Mouse (Mus musculus) left cerebral cortex, adult 9 months (tissue): ENCODE measurements around the gene Baiap3.
"Not testable (repeated sequence)": the region's sequence is repeated elsewhere in the genome, so short reads cannot be mapped to it uniquely, and the experiment has no call there.

Experiments used
- DNase-seq, 2 experiments: peaks; one replicate each; pipeline ENCODE4 v3.0.0; 2022; ENCODE audit warnings: low spot score in 2 of 2

The Baiap3 gene

DNA sequence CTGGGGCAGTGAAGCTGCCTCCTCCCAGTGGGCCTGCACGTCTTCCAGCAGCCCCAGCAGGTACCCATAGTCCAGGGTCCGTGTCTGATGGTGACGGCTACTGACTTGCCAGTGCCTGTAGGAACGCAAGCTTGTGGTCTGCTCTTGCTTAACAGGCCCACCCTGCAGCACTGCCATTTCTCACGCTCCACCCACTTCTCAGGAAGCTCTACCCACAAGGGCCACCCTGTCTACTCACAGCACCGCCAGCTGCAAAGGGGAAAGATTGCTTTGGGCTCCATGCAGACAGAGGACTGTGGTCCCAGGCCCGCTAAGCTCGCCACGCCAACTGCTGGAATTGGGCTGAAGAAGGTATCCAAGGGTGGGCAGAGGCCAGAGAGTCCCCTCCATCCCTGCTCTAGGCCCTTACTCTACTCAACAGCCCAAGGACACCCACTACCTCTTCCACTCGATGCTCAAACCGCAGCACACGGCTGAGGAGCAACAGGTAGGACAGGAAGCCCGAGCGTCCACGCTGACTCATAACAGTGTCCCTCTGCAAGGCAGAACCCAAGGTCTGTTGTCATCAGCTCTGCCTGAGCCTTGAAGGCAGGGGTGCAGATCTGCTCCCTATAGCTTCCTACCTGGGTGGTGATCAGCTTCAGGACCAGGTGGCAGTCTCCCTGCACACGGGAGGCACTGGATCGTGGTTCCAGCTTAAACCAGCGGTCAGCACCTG is 8.0 kb downstream of the Baiap3 start:
- no peak for DNase-seq

DNA sequence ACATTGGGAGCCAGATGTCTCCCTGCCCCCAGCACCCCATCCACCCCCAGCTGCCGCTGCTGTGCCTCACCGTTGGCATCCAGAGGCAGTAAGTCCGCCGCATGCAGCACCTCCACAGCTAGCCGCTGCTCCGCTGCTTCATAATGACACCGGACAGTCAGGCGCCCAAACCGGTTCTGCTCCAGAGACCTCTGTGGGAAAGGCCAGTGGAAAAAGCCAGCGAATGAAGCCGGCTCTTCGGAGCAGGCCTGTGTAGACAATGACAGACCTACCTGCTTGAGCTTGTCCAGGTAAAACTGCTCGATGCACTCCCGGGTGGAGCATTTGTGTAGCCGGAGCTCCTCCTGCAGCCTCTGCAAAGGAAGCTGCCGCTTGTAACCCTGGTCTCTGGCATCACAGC is 11.9 kb downstream of the Baiap3 start:
- no peak for DNase-seq

DNA sequence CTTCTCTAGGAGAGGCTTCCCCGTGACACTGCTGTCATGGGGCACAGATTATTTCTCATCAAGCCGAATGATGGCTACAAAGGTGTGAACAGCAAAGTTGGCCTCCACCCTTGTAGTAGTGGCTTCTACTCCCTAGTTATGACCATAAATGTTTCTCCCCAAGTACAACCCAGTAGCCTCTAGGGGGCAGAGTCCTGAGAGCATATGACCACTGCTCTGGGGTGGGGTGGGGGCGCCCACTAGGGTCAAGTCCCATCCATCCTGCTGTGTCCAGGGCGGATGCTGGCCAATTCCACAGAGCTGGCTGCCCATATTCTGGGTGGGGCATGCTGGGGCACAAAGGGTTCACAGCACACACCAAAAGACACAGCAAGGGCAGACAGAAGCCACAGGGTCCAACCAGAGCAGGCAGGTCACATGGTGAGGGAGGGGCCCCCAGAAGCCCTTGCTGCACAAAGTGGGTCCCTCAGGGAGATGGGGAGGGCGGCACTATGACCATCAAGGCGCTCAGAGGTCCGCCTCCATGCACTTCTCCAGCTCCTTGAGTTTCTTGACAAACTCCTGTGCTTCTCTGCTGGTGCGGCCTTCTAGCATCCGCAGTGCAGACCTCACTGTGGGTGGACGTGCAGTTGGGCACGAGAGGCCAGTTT is 12.9 kb downstream of the Baiap3 start:
- DNase-seq = no peak

DNA sequence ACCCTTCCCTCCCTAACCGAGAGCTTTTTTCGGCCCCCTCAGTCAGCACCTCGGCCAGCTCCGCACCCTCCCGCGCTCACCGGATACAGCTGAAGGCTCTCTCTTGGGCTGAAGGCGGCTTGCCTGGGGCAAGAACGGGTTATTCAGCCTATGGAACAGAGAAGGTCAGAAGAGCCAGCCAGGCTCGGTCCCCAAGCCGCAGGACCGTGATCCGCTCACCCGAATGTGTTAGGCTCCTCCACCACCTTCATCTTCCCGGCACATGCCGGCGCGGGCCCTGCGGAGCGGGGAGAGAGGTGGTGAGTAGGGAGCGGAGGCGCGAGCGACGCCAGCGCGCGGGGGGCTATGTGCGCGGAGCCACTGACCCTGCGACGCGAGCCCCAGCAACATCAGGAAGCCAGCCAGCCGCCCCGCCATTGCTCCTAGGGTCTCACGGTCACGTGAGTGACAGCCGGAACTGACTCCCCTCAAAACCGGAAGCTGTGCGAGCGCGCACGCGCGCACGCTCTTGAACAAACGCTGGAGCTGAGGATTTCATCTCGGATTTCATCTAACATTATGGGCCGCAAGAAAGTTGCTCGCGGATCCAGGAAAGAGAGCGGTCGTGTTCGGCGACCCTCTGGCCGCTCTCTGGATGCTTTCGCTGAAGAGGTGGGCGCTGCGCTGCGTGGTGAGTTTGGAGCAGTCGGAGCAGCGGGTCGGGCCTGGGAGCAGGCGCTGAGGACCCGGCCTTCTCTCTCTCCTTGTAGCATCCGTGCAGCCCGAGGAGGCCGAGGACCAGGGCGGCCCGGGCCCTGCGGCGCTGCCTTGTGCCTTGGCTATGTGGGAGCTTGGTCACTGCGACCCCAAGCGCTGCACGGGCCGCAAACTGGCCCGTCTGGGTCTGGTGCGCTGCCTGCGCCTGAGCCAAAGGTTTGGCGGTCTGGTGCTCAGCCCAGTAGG is 16.2 kb downstream of the Baiap3 start, which contains the start of the genes Gnptg and Tsr3:
Gene Gnptg (minus strand): TSS at position 430 of the 942 bp plus-strand sequence.
Gene Tsr3 (plus strand): TSS at position 476 of the 942 bp plus-strand sequence.
- peak; percentile 62 to 79 for DNase-seq

DNA sequence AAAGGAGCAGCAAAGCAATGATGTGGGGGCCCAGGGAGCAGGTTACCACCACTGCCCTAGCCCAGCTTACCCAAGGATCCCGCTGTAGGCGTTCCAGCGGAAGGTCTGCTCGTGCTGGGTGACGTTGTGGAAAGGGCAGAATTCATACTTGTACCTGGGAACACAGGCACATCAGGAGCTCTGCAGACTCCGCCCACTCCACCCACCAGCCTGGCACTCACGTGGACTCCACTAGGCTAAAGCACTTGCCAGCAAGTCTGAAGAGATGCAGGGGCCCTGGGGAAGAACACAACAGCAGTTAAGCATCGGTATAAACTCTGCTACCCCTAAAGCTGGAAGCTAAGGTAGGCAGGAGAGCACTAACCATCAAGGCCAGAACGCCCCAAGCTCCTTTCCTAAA is 20.5 kb downstream of the Baiap3 start:
- no peak for DNase-seq

DNA sequence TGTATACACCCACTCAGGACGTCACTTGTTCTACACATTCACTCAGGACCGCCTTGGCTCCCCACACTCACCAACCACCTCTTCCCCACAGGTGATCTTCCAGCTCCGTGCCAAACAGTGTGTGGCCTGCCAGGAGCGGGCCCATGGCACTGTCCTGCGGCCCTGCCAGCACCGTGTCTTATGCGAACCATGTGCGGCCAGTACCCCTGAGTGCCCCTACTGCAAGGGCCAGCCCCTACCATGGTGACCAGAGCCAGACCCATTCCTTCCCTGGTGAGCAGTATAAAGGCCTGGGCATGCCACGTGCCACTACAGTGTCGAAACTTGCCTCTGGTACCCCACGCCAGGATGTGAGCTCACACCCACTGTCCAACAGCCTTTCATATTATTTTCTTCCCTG is 24.5 kb downstream of the Baiap3 start:
- DNase-seq = not testable (repeated sequence)

DNA sequence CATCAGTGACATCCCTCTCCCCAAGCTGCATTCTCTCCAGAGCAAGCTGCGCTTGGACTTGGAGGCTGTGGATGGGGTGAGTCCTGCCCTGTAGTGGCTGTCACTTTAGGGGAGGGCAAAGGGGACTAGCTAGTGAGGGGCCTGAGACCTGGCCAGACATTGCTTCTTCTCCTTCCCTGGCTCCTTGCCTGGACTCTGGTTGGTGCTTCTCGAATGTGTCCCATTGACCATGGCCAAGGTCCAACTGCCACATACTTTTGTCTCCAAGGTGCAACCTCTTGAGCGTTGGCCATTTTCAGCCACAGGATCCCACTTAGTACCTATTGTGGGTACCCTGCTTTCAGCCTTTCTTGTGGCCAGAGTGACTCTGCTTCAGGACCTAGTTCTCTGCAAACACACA is 25.5 kb downstream of the Baiap3 start:
- DNase-seq = no peak

DNA sequence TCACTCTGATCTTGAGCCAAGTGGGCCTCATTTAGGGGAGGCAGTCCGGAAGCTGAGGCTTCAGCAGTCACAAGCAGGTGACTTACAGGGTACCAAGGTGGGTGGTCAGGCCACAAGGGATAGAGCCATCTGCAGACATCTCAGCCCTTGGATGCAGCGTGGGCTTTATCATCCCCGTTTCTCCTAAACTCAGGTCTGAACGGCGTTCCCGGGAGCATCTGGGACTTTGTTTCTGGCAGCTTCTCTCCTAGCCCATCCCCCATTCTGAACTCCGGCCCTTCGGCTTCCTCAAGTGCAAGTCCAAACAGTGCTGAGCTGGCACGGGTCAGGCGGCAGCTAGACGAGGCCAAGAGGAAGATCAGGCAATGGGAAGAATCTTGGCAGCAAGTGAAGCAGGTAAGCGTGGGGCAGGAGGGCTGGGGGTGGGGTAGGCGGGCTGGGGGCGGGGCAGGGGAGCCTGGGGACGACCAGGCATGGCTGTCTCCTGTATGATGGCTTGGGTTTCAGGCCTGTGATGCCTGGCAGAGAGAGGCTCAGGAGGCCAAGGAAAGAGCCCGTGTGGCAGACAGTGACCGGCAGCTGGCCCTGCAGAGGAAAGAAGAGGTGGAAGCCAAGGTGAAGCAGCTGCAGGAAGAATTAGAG is 26.0 kb downstream of the Baiap3 start:
- not testable (repeated sequence) for DNase-seq

DNA sequence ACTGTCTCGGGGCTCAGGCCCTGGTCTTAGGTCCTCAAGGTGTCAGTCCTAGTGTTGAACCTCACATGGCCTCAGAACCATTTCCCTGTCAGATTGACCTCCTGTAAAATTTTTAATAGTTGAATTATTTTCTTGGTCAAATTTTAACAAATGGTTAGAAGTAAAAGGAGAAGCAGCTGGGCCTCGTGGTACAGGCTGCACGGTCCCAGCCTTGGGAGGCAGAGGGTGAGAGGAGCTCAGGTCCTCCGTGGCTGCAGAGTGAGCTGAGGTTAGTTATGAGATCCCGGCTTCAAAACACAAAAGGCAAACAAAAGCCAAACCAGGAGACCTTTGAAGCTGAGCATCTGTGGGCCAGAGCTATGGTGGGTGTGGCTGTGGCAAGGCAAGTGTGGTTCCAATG is 28.2 kb downstream of the Baiap3 start:
- no peak for DNase-seq

DNA sequence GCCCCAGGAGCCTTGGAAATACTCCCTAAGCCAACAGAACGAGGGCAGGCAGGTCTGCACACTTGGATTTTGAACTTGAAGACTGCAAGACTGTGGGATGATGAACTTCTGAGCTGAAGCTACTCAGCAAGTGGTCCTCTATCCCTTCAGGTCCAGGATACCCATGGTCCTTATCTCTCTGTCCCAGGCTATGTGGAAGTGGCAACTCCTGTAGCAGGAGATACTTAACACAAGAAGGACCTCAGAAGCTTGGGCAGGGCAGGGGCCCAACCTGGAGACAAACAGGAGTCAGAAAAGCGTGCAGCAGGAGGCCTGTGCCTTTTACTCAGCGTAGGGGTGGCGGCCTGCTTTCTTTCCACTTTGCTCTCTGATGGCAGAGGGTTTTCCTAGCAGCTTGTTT is 30.5 kb downstream of the Baiap3 start:
- DNase-seq = no peak

DNA sequence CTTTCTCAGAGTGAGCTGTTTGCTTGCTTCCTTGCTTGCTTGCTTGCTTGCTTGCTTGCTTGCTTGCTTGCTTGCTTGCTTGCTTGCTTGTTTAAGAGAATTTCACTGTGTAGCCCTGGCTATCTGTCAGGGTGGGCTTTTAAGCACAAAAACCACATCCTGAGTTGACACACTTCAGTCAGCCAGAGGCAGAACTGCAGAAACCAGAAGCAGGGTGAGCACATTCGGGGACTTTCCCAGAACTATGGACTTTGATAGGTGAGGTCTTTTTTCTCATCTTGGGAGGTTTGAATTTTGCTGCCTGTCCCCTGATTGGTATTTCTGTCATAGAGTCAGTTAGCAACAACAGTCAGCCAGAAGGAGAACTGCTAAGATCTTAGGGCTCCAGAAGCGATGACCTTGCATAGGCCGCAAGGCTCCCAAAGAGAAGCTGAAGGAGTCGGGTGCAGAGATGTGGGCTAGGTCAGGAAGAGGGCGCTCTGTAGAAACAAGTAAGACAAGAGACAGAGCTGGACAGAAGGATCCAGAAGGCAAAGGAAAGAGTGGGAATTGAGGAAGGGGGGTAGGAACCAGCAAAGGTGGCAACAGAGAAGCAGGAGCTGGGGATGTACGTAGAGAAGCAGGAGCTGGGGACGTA is 31.5 kb downstream of the Baiap3 start:
- no peak for DNase-seq

DNA sequence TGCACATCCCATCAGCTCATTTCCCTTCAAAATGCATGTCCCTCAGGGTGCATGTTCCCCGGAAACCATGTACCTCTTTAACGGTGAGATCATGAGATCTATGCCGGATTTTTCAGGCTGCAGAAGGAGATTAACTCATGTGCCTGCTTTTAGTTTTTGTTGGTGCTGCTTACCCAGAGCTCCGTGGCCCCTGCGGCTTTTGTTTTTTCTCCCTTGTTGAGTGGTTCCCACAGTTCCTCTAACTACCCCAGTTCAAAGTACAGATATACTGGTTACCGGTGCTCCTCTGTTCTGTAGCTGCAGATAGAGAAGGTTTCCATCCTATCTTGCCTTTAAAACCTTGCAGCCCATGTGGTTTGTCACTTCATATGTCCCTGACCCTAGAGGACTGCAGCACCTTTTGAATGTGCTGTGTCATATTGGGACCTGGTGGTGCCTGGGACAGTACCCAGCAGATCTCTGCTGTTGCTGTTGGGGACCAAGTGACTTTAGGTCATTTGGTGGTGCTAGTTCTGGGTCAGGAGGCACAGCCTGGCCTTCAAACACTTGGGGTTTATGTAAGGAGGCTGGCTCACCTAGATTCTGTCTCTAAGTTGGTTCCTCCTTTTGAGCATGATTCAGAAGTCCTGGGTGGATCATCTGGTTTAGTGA is 33.1 kb downstream of the Baiap3 start:
- DNase-seq = no peak

DNA sequence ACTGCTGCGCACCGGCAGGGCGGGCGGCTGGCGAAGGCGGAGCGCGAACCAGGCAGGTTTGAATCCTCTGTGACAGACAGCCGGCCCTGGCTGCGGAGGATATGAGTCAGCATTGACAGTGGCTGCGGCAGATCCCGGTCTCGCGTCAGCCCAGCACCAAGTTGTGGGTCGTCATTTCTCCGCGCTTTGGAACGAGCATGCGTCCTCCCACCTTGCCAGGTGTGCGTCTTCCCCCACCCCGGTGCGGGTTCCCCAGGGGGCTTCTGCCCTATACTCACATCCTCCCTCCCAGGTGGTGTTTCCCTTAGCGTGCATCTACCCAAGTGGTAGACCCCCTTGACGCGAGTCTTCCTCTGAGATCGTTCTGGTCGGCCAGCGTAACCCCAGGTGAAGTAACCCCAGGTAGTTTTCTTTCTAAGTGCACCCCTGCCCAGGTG is 33.6 kb downstream of the Baiap3 start:
- peak in 1 of 2 experiments; percentile 37 for DNase-seq

DNA sequence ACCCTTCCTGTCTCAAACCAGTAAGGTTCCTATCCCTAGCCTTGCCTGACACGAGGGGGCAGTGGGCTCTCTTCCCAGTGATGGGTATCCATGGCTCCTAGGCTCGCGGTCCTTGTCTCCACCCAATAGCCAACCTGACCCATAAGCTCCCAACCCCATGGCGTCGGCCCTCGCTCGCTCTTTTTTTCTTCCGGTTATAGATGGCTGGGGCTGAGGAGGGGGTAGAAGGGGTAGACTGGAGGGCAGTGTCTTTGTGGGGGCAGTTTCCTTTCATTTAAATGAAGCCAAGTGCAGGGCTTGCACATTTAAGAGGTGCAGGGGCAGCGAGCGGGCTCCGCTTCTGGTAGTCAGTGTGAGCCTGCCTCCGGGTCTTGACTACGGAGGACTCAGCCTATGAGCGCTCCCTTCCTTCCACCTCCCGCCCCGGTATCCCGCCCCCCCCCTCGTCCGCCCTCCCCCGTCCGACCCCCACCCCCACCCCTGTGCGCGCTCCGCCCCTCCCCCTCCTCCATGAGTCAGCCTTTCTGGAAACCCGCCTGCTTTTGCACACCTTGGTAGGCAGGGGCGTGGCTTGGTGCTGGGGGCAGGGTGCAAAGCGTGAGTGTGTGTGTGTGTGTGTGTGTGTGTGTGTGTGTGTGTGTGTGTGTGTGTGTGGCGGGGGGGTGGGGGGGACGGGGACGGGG is 34.2 kb downstream of the Baiap3 start:
- DNase-seq = peak; percentile 47 to 55

DNA sequence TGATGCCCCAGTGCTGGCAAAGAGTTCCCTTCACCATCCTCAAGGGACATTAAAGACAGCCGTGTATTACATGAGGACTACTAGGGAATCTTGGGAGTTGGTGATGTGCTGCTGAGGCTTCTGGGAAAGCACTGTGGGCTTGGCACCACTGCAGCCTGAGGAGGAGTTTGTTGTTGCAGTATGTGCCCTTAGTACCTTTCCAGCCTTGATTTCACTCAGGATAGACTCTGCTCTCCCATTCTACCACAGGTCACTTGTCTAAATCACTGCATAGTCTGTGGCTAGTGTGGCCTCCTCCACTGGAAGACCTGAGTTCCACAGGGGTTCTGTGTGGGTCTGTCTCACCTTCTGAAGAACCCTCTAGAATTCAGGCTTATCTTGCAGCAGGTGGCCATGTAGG is 35.4 kb downstream of the Baiap3 start:
- DNase-seq = no peak

DNA sequence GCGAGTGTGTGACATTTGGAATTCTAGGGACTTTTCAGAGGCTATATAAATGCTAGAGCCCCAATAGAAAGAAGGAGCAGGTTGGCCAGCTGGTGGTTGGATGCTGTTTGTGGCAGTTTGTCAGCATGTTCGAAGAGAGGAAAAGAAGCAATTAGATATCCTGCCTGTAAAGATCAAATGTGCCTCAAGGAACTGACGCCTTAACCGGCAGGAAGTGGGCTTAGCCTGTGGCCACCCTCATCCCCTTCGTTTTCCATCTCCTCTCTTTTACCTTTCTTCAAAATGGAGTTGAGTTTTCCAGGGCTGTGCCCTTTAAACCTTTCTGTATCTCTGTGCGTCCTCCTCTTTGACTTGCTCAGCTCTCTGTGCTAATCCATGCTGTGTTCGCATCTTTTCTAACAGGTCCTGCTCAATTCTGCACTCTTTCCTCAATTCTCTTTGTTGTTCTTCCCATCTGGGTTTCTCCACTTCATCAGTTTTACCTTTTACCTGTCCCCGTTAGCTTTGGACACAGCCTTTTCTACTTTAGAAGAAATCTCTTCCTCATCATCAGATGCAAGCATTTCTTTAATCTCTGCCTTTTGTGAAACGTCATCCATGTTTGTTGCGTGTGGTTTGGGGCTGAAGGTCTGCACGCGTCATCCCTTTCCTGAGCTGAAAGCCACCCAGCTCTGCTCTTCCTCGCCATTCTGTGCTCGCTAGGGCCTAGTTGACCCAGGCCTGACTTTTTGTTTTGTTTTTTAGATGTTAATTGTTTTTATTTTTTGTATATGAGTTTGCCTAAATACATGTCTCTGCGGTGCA is 36.5 kb downstream of the Baiap3 start:
- DNase-seq = no peak

DNA sequence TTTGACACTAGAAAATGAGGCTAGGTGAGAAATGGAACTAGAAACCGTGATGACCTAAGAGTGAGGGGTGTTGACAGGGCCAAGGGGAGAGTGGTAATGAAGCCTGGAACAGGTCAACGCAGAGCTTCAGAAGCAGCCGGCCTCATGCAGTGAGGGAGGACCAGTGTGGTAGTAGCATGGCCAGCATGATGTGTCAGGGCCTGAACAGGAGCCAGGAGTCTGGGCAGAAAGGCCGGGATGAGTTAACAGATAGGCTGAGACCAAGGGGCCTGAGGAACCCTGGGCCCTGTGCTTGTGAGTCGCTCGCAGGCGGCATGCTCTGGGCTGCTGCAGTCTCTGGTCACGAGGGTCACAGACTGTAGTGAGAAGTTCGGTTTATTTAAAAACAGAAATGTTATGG is 37.2 kb downstream of the Baiap3 start:
- DNase-seq = no peak

DNA sequence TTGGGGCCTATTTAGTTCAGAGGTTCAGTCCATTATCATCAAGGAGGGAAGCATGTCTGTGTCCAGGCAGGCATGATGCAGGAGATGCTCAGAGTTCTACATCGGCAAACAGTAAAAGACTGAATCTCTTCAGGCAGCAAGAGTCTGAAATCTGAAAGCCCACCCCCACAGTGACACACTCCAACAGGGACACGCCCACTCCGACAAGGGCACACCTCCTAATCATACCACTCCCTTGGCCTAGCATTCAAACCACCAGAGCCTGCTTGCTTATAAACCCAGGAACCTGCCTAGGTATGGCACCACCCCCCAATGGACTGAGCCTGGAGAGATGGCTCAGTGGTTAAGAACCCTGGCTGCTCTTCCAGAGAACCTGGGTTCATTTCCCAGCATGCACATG is 40.7 kb downstream of the Baiap3 start:
- no peak for DNase-seq

DNA sequence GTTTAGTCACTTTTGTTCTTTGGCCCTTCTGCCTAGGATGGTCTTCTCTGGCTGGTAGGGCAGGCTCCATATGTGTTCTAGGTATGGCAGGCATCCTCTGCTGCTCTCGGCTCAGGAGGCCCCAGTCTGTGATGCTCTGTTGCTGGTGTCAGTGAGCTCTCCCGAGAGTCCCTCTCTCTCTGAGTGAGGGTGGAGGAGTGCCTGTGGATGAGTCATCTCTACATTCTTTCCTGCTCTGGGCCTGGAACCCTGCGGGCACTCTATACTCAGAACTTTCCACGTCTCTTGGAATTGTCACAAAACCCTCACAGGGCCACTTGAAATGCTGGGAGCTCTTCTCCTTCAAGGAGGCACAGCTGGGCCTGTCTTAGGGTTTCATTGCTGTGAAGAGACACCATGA is 44.5 kb downstream of the Baiap3 start:
- DNase-seq = no peak
